ENCODE assay signal across 20 mouse cellular contexts in genomic region chr11:26100077-26100476, GRCm38 (mm10).
DNase-seq lines count a peak whose midpoint lies in the region; ATAC-seq and TF ChIP-seq lines count a peak whose summit lies in the region.
"Had no signal": no experiment of that assay in that cellular context is flagged by ENCODE, and none has a peak within 500 bp of the region (broad histone marks: within the 10 kb centered on the region; RNA-seq: fewer than 3 reads in every experiment).

No protein-coding gene starts in this region.

- H3K9ac ChIP-seq in forebrain, embryonic 13.5 days, result no peak overlapping the region
- no peak overlapping the region for H3K9ac ChIP-seq in forebrain, embryonic 11.5 days (ENCODE audit: low read length)
- H3K9ac ChIP-seq in hindbrain, embryonic 14.5 days, result no peak overlapping the region
- H3K9ac ChIP-seq in hindbrain, embryonic 12.5 days, result no peak overlapping the region
- H3K9ac ChIP-seq: embryonic facial prominence, embryonic 12.5 days; heart, embryonic 12.5 days had no signal

- H3K36me3 ChIP-seq in forebrain, embryonic 13.5 days (ENCODE audit: poor library complexity, severe bottlenecking), result no peaks in the 10 kb centered on the region
- no peaks in the 10 kb centered on the region for H3K36me3 ChIP-seq in forebrain, embryonic 11.5 days (ENCODE audit: control insufficient read depth, insufficient read depth, low read length)
- H3K36me3 ChIP-seq in hindbrain, embryonic 14.5 days (replicated peaks; ENCODE audit: control insufficient read depth, insufficient read depth), result no peaks in the 10 kb centered on the region
- no peaks in the 10 kb centered on the region for H3K36me3 ChIP-seq in hindbrain, embryonic 12.5 days
- H3K36me3 ChIP-seq: embryonic facial prominence, embryonic 12.5 days; G1E; heart, embryonic 12.5 days had no signal

- no peak overlapping the region for H3K27ac ChIP-seq in forebrain, embryonic 13.5 days
- H3K27ac ChIP-seq in forebrain, embryonic 11.5 days (ENCODE audit: low read depth, low read length), result no peak overlapping the region
- no peak overlapping the region for H3K27ac ChIP-seq in hindbrain, embryonic 14.5 days
- no peak overlapping the region for H3K27ac ChIP-seq in hindbrain, embryonic 12.5 days
- H3K27ac ChIP-seq in left cerebral cortex, adult 2 months, result peak overlapping the region; percentile 2; the same call in 1 of the 2 replicates
- H3K27ac ChIP-seq: embryonic facial prominence, embryonic 12.5 days; hindbrain, postnatal 0 days had no signal

- H3K4me2 ChIP-seq in forebrain, embryonic 13.5 days, result no peak overlapping the region
- H3K4me2 ChIP-seq in forebrain, embryonic 11.5 days (ENCODE audit: low read depth, low read length, severe bottlenecking), result no peak overlapping the region
- no peak overlapping the region for H3K4me2 ChIP-seq in hindbrain, embryonic 14.5 days (replicated peaks)
- no peak overlapping the region for H3K4me2 ChIP-seq in hindbrain, embryonic 12.5 days (replicated peaks)
- H3K4me2 ChIP-seq: embryonic facial prominence, embryonic 12.5 days; heart, embryonic 12.5 days had no signal

- intact Hi-C loops in left cerebral cortex, adult 2 months (cut with DNase I), result no loop called here
- intact Hi-C loops in left cerebral cortex, postnatal 25 days (cut with DNase I), result no loop called here

- no peak for TF ChIP-seq CTCF in left cerebral cortex, adult 2 months (IDR thresholded peaks at IDR 0.05)

- WGBS in forebrain, embryonic 13.5 days, result 25% methylated on average over 5 of the region's 5 CpGs
- 62% methylated on average over 5 of the region's 5 CpGs for WGBS in forebrain, embryonic 11.5 days
- WGBS in hindbrain, embryonic 14.5 days, result 38% methylated on average over 5 of the region's 5 CpGs
- WGBS in hindbrain, embryonic 12.5 days, result 64% methylated on average over 5 of the region's 5 CpGs

- H3K9me3 ChIP-seq in forebrain, embryonic 13.5 days (replicated peaks), result no peaks in the 10 kb centered on the region
- no peaks in the 10 kb centered on the region for H3K9me3 ChIP-seq in forebrain, embryonic 11.5 days (ENCODE audit: control insufficient read depth, low read length)
- no peaks in the 10 kb centered on the region for H3K9me3 ChIP-seq in hindbrain, embryonic 14.5 days (ENCODE audit: control insufficient read depth, low read length)
- H3K9me3 ChIP-seq in hindbrain, embryonic 12.5 days (replicated peaks), result no peaks in the 10 kb centered on the region
- H3K9me3 ChIP-seq: embryonic facial prominence, embryonic 12.5 days; G1E; heart, embryonic 12.5 days had no signal

- DNase-seq in forebrain, embryonic 11.5 days (ENCODE audit: low spot score), result no peak
- DNase-seq in hindbrain, embryonic 14.5 days (ENCODE audit: low spot score), result no peak
- no peak for DNase-seq in left cerebral cortex, adult 2 months (ENCODE audit: extremely low spot score in 1 of 2, low spot score in 2 of 2)
- DNase-seq in left cerebral cortex, postnatal 25 days (ENCODE audit: low spot score in 2 of 2), result no peak
- no peak for DNase-seq in heart, postnatal 4 days
- DNase-seq: adrenal gland, adult 8-10 months; adrenal gland, postnatal 36 days; B cell, adult 2 months; cerebellum, adult 11-12 months; cerebellum, adult 9-10 months; cerebellum, postnatal 25 days; gastrocnemius, postnatal 14 days; kidney, adult 11 months had no signal

- peak; percentile 23; the same call in 1 of the 2 replicates for ATAC-seq in forebrain, embryonic 13.5 days
- no peak for ATAC-seq in forebrain, embryonic 11.5 days (replicated peaks; ENCODE audit: low FRiP score)
- peak; percentile 58; the same call in 1 of the 2 replicates for ATAC-seq in hindbrain, embryonic 14.5 days (ENCODE audit: low FRiP score)
- no peak for ATAC-seq in hindbrain, embryonic 12.5 days (ENCODE audit: low FRiP score)
- ATAC-seq: CD4-positive, CD25-positive, alpha-beta regulatory T cell, adult 4 months; hindbrain, postnatal 0 days had no signal

- H3K4me1 ChIP-seq in forebrain, embryonic 13.5 days, result peaks cover 39% of the 10 kb centered on the region
- H3K4me1 ChIP-seq in forebrain, embryonic 11.5 days (replicated peaks; ENCODE audit: control insufficient read depth, insufficient read depth, low read length), result peaks cover 7% of the 10 kb centered on the region; the same call in 1 of the 2 replicates
- H3K4me1 ChIP-seq in hindbrain, embryonic 14.5 days (replicated peaks; ENCODE audit: control insufficient read depth, insufficient read depth, low read length), result peaks cover 18% of the 10 kb centered on the region; the same call in 1 of the 2 replicates
- H3K4me1 ChIP-seq in hindbrain, embryonic 12.5 days, result peaks cover 13% of the 10 kb centered on the region; the same call in 1 of the 2 replicates
- H3K4me1 ChIP-seq: embryonic facial prominence, embryonic 12.5 days; heart, embryonic 12.5 days had no signal

- no peaks in the 10 kb centered on the region for H3K27me3 ChIP-seq in forebrain, embryonic 13.5 days
- H3K27me3 ChIP-seq in forebrain, embryonic 11.5 days (ENCODE audit: control insufficient read depth, insufficient read depth, low read length), result no peaks in the 10 kb centered on the region
- no peaks in the 10 kb centered on the region for H3K27me3 ChIP-seq in hindbrain, embryonic 14.5 days (ENCODE audit: control insufficient read depth, insufficient read depth, low read length)
- no peaks in the 10 kb centered on the region for H3K27me3 ChIP-seq in hindbrain, embryonic 12.5 days
- H3K27me3 ChIP-seq: embryonic facial prominence, embryonic 12.5 days; heart, embryonic 12.5 days had no signal

- no peak overlapping the region for H3K4me3 ChIP-seq in forebrain, embryonic 13.5 days
- H3K4me3 ChIP-seq in forebrain, embryonic 11.5 days (ENCODE audit: low read depth, low read length), result no peak overlapping the region
- H3K4me3 ChIP-seq in hindbrain, embryonic 14.5 days (replicated peaks; ENCODE audit: low read length), result no peak overlapping the region
- no peak overlapping the region for H3K4me3 ChIP-seq in hindbrain, embryonic 12.5 days
- H3K4me3 ChIP-seq in left cerebral cortex, adult 2 months, result no peak overlapping the region
- H3K4me3 ChIP-seq: embryonic facial prominence, embryonic 12.5 days; heart, embryonic 12.5 days had no signal

Comparison
In these comparisons a context has a peak if more than half of its experiments do, and no peak if none do; other contexts are left out.
1. ATAC-seq: peak in forebrain, embryonic 13.5 days (single experiment) and hindbrain, embryonic 14.5 days (single experiment); none in forebrain, embryonic 11.5 days (single experiment) and hindbrain, embryonic 12.5 days (single experiment).